Mouse (Mus musculus): ENCODE data around the gene Cox7a1. TPM values are rescaled to one million over a fixed set of nuclear protein-coding genes. Genes with fewer than 3 reads are reported as not detected.
"Not testable (repeated sequence)": the region's sequence is repeated elsewhere in the genome, so short reads cannot be mapped to it uniquely, and the experiment has no call there.

Cox7a1 gene
- polyA plus RNA-seq, 1 experiment from 2014 or later: 13.8 TPM

GRCm38 (mm10) chr7:30193581-30194100 lies 9.7 kb downstream of the Cox7a1 start:
- ATAC-seq (ENCODE audit: insufficient read depth, low FRiP score, low read depth): peak; percentile 69
- Histone ChIP-seq H3K4me3 (replicated peaks) (peak overlapping the region; percentile 86), H3K9ac (peak overlapping the region; percentile 19; the same call in 1 of the 2 replicates), H3K36me3 (peaks cover 27% of the 10 kb centered on the region), H3K4me2 (peak overlapping the region; percentile 68), H3K27ac (peak overlapping the region; percentile 94), H3K4me1 (peaks cover 25% of the 10 kb centered on the region), H3K27me3 (replicated peaks) (no peaks in the 10 kb centered on the region), H3K9me3 (no peaks in the 10 kb centered on the region)
- 2% methylated on average over 25 of the region's 26 CpGs for WGBS

DNA sequence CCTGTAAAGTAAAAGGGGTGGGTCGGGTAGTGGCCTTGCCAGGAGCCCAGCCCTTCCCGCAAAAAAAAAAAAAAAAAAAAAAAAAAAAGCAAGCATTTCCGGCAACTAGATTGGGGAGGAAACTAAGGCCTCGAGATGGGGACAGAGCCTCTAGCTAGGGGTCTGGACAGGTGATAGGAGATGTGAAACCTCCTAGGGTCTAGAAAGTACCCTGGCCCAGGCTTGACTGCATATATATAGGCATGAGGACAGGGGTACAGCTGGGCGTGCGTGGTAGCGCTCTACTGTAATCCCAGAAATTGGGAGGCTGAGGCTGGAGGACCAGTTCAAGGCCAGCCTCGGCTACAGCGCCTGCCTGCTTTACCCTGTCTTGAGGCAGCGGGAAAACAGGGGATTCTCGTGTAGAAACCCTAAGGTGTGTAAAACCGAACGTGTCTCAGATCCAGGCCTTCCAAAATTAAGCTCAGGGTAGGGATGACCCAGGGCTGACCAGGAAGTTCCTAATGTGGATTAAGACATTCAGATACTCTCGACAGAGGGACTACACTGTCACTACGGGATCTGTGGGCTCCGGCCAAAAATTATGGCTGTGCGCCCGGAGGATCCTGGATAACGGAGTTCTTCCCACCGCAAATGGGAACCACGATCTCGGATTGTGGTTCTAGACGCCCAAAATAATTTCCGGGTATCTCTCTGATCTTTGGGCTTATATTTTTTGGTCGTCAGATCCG lies 10.3 kb downstream of the Cox7a1 start:
- Histone ChIP-seq H3K9me3 (no peaks in the 10 kb centered on the region), H3K9ac (peak overlapping the region; percentile 90), H3K4me2 (peak overlapping the region; percentile 68), H3K4me1 (peaks cover 25% of the 10 kb centered on the region), H3K4me3 (replicated peaks) (peak overlapping the region; percentile 86), H3K27me3 (replicated peaks) (no peaks in the 10 kb centered on the region), H3K36me3 (peaks cover 22% of the 10 kb centered on the region), H3K27ac (peak overlapping the region; percentile 94)
- peak; percentile 19; the same call in 1 of the 2 replicates for ATAC-seq (ENCODE audit: insufficient read depth, low FRiP score, low read depth)
- under 1% methylated on average over 26 of the region's 26 CpGs for WGBS

DNA sequence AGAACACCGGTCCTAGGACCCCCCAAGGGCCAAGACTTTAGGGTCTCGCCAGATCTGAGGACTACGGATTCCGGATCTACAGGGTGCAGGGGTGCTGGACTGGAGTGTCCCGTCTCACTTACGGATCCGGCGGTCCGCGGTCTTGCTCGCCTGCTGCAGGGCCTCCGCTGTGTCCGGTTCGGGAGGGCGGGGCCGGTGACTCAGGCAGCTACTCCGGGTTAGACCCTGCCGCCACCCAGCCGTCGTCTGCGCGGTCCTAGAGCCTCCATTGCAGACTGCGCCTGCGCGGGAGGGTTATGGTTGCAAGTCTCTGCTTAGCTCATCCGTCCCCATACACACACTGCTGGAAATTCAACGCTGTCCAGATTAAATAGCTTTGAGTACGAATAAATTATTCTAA lies 10.9 kb downstream of the Cox7a1 start:
- WGBS: under 1% methylated on average over 28 of the region's 28 CpGs
- Histone ChIP-seq H3K36me3 (peaks cover 21% of the 10 kb centered on the region), H3K4me2 (peak overlapping the region; percentile 68), H3K4me3 (replicated peaks) (peak overlapping the region; percentile 86), H3K9ac (peak overlapping the region; percentile 90), H3K27me3 (replicated peaks) (no peaks in the 10 kb centered on the region), H3K4me1 (peaks cover 25% of the 10 kb centered on the region), H3K27ac (peak overlapping the region; percentile 94), H3K9me3 (no peaks in the 10 kb centered on the region)
- peak; percentile 87 for ATAC-seq (ENCODE audit: insufficient read depth, low FRiP score, low read depth)

DNA sequence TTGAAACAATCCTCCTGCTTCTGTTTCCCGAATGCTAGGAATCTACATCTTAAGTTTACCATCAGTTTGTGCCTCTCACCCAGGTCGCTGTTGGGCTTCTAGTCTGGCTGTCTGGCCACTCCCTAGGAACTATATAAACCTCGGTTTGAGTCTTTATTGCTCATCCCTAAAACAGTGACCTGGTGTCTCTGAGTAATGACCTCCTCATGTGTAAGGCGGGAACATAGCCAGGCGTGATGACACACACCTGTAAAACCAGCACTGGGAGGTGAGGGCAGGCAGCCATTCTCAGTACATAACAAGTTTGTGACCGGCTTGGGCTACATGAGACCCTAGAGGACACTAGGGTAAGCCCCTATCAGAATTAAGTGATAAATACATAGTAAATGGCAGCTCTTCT lies 11.5 kb downstream of the Cox7a1 start:
- no peaks in the 10 kb centered on the region for H3K27me3 ChIP-seq (replicated peaks)
- H3K9me3 ChIP-seq: no peaks in the 10 kb centered on the region
- no peak overlapping the region for H3K4me3 ChIP-seq (replicated peaks)
- peak overlapping the region; percentile 10; the same call in 1 of the 2 replicates for H3K27ac ChIP-seq
- peaks cover 15% of the 10 kb centered on the region for H3K36me3 ChIP-seq
- peaks cover 25% of the 10 kb centered on the region for H3K4me1 ChIP-seq
- no peak for ATAC-seq (ENCODE audit: insufficient read depth, low FRiP score, low read depth)
- 66% methylated on average over 6 of the region's 6 CpGs for WGBS
- H3K4me2 ChIP-seq: peak overlapping the region; percentile 68; the same call in 1 of the 2 replicates
- no peak overlapping the region for H3K9ac ChIP-seq

- no peak for ATAC-seq (ENCODE audit: insufficient read depth, low FRiP score, low read depth)
- Histone ChIP-seq H3K9me3 (no peaks in the 10 kb centered on the region), H3K4me2 (no peak overlapping the region), H3K27me3 (replicated peaks) (no peaks in the 10 kb centered on the region), H3K4me1 (peaks cover 25% of the 10 kb centered on the region), H3K9ac (no peak overlapping the region), H3K4me3 (replicated peaks) (no peak overlapping the region), H3K27ac (peak overlapping the region; percentile 28), H3K36me3 (peaks cover 13% of the 10 kb centered on the region; the same call in 1 of the 2 replicates)
- 41% methylated on average over 6 of the region's 6 CpGs for WGBS
These were observed 12.2 kb downstream of the Cox7a1 start for GRCm38 (mm10) chr7:30196171-30196570.

GRCm38 (mm10) chr7:30197592-30198129 lies 13.7 kb downstream of the Cox7a1 start:
- Histone ChIP-seq H3K4me2 (no peak overlapping the region), H3K27ac (0 out of 2 replicates have a peak overlapping the region, but pooled peaks have one; percentile 44), H3K27me3 (replicated peaks) (no peaks in the 10 kb centered on the region), H3K9me3 (no peaks in the 10 kb centered on the region), H3K36me3 (no peaks in the 10 kb centered on the region), H3K4me1 (peaks cover 23% of the 10 kb centered on the region), H3K4me3 (replicated peaks) (no peak overlapping the region), H3K9ac (no peak overlapping the region)
- no peak for ATAC-seq (ENCODE audit: insufficient read depth, low FRiP score, low read depth)
- 45% methylated on average over 5 of the region's 5 CpGs for WGBS

DNA sequence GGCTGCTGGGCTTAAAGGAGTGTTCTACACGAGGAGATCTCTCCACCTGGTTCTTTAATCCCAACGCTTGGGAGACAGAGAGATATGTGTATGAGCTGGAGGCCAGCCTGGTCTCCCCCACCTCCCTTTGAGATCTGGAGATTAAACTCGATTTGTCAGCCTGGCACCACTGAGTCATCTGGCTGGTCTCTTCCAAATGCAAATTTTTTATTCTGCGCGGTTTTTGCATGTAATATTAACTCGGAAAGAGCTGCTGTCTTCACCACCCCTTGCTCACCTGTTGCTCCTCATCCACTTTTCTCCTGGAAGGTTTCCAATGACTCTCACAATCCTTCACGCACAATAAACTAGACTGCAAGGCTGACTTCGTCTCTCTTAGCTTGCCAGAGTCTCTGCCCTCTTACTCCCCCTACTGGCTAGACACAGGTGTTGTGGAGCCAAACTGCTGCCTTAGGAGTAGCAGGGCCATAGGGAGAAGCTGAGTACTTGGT lies 14.6 kb downstream of the Cox7a1 start, which contains the start of gene Capns1:
Capns1 (minus strand) TSS at position 331 of the 491 bp plus-strand sequence.
- WGBS: 8% methylated on average over 8 of the region's 8 CpGs
- no peak for ATAC-seq (ENCODE audit: insufficient read depth, low FRiP score, low read depth)

GRCm38 (mm10) chr7:30199498-30200139 lies 15.7 kb downstream of the Cox7a1 start:
- no peaks in the 10 kb centered on the region for H3K9me3 ChIP-seq
- H3K4me3 ChIP-seq (replicated peaks): no peak overlapping the region
- 69% methylated on average over 18 of the region's 18 CpGs for WGBS
- no peaks in the 10 kb centered on the region for H3K36me3 ChIP-seq
- no peak for ATAC-seq (ENCODE audit: insufficient read depth, low FRiP score, low read depth)
- no peak overlapping the region for H3K27ac ChIP-seq
- peaks cover 14% of the 10 kb centered on the region for H3K4me1 ChIP-seq
- H3K9ac ChIP-seq: no peak overlapping the region
- H3K27me3 ChIP-seq (replicated peaks): no peaks in the 10 kb centered on the region
- H3K4me2 ChIP-seq: no peak overlapping the region

More for the DNA sequence above, 14.6 kb downstream of the Cox7a1 start, which contains the start of gene Capns1:
- no peaks in the 10 kb centered on the region for H3K36me3 ChIP-seq
- H3K4me3 ChIP-seq (replicated peaks): 0 out of 2 replicates have a peak within 1 kb of the TSS, but pooled peaks have one; percentile 5
- 0 out of 2 replicates have a peak within 1 kb of the TSS, but pooled peaks have one; percentile 14 for H3K4me2 ChIP-seq
- no peaks in the 10 kb centered on the region for H3K9me3 ChIP-seq
- no peak within 1 kb of the TSS for H3K9ac ChIP-seq
- peaks cover 15% of the 10 kb centered on the region for H3K4me1 ChIP-seq
- no peaks in the 10 kb centered on the region for H3K27me3 ChIP-seq (replicated peaks)
- 0 out of 2 replicates have a peak within 1 kb of the TSS, but pooled peaks have one; percentile 44 for H3K27ac ChIP-seq

DNA sequence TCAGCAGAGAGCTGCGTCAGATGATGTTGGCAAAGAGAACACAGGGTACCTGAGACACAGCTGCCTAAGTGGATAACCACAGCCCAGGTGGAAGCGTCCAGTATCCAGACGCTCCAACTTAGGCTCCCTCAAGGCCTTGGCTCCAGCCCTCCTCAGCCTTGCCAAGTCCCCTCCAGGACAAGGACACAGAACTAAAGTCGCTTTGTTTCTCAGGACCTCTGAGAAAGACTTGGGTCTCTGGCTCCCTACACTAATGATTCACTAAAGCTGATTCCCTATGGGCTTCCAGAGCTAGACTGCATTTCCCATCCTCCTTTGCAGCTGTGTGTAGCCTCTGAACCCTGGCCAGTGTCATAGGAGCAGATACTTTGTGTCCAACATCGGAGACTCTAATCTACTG lies 16.3 kb downstream of the Cox7a1 start:
- WGBS: 83% methylated on average over 5 of the region's 5 CpGs
- Histone ChIP-seq H3K9me3 (no peaks in the 10 kb centered on the region), H3K27ac (no peak overlapping the region), H3K4me3 (replicated peaks) (no peak overlapping the region), H3K27me3 (replicated peaks) (no peaks in the 10 kb centered on the region), H3K4me2 (no peak overlapping the region), H3K36me3 (no peaks in the 10 kb centered on the region), H3K4me1 (peaks cover 11% of the 10 kb centered on the region), H3K9ac (no peak overlapping the region)
- no peak for ATAC-seq (ENCODE audit: insufficient read depth, low FRiP score, low read depth)

DNA sequence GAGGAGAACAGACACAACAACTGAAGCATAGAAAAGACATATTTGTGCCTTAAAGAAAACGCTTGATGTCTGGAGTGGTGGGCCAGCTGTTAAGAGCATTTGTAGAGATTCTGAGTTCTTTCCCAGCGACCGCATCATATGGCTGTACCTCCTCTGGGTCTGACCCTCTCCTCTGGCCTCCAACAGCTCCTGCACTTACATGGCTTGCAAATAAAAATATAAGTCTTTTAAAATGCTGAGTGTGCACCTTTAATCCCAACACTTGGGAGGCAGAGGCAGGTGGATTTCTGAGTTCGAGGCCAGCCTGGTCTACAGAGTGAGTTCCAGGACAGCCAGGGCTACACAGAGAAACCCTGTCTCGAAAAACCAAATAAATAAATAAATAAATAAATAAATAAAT lies 16.7 kb downstream of the Cox7a1 start:
- not testable (repeated sequence) for H3K9ac ChIP-seq; H3K27me3 ChIP-seq (replicated peaks); H3K4me2 ChIP-seq; H3K36me3 ChIP-seq; ATAC-seq (ENCODE audit: insufficient read depth, low FRiP score, low read depth); H3K27ac ChIP-seq; H3K9me3 ChIP-seq; H3K4me1 ChIP-seq; H3K4me3 ChIP-seq (replicated peaks)
- WGBS: 83% methylated on average over 5 of the region's 5 CpGs

DNA sequence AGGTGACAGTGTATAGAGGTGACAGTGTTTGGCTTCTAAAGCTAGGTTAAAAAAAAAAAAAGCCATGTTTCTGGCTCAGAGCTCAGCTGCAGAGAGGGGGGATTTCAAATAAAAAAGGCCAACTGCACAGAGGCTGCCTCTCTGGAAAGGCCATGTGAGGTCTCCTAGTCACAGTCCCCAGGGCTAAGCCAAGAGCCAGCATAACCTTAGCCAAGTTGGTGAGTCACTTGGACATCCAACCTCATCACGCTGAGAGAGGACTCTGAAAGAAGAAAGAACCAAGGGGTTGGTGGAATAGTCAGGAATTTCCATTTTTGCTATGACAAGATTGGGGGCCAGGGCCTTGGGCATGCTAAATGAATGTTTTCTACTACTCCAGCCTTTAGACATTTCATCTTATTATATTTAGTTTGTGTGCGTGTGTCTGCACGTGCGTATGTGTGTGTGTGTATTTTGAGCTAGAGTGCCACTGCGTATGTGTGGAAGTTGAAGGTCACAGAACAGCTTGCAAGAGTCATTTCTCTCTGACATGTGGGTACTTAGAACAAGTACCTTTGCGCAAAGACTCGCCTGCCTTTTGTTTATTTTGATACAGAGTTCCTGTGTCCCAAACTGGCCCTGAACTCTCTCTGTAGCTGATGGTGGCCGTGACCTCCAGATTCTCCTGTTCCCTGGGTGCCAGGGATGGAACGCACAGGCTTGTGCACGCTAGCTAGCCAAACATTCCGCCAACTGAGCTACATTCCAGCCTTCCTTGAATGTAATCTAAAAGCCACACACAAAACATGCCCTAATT lies 19.1 kb downstream of the Cox7a1 start:
- H3K36me3 ChIP-seq: no peaks in the 10 kb centered on the region
- no peak overlapping the region for H3K4me3 ChIP-seq (replicated peaks)
- no peaks in the 10 kb centered on the region for H3K27me3 ChIP-seq (replicated peaks)
- H3K4me2 ChIP-seq: no peak overlapping the region
- ATAC-seq (ENCODE audit: insufficient read depth, low FRiP score, low read depth): no peak
- H3K27ac ChIP-seq: no peak overlapping the region
- WGBS: 55% methylated on average over 11 of the region's 11 CpGs
- H3K4me1 ChIP-seq: peaks cover 4% of the 10 kb centered on the region; the same call in 1 of the 2 replicates
- H3K9me3 ChIP-seq: no peaks in the 10 kb centered on the region
- H3K9ac ChIP-seq: no peak overlapping the region

All from stomach, embryonic 15.5 days (tissue).